Mouse (Mus musculus): ENCODE results near the gene Ndst4.

- TF ChIP-seq CTCF (IDR thresholded peaks at IDR 0.05; ENCODE audit: borderline replicate concordance, extremely low read depth, insufficient read depth, insufficient read length) (no peak), POLR2A (IDR thresholded peaks at IDR 0.05; ENCODE audit: borderline replicate concordance, extremely low read depth, insufficient read depth, insufficient read length, poor library complexity, severe bottlenecking) (no peak)
Measured at GRCm38 (mm10) chr3:125675211-125675896, 271.5 kb downstream of the Ndst4 start.

Measured in brain, embryonic 14.5 days (tissue).